Mouse (Mus musculus) cerebellum, adult 2 months (tissue): ENCODE measurements around the gene Ntm.

ENCODE experiments used
- CTCF ChIP-seq: fragments of 200-500 bp; IDR thresholded peaks from 2 replicates; pipeline ENCODE4 v1.5.1; 2011; ENCODE audit warnings: low read depth, mild to moderate bottlenecking, control low read depth, low read length, moderate library complexity, borderline replicate concordance; ENCODE audit not compliant: insufficient read depth
- POLR2A ChIP-seq: fragments of 200-500 bp; IDR thresholded peaks from 2 replicates; pipeline ENCODE4 v1.6.1; 2011; ENCODE audit warnings: low read length, control low read depth, borderline replicate concordance; ENCODE audit not compliant: insufficient read depth

DNA sequence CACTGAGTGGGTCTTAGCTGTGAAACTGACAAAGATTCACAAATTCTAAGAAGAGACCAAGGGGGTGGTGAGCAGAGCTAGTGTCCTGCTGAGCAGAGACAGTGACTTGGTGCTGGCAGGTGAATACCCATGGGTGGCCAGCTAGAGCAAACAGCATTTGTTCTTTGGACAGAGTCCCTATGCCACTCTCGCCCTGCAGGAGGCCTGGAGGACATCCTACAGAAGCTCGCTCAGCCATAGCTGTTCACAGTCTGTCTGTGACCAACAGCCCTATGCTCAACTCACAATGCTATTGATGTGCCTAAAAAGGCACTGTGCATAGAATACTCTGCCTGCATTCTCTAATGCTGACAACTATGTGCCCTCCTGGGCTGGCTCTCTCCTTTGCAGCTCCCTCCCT lies 888.4 kb downstream of the Ntm start:
- no peak for TF ChIP-seq POLR2A
- peak; percentile 32; the same call in 1 of the 2 replicates for TF ChIP-seq CTCF
